Mouse (Mus musculus): ENCODE measurements around the gene Tmem74b. TPM values are rescaled to one million over a fixed set of nuclear protein-coding genes. Genes with fewer than 3 reads are reported as not detected.

Tmem74b gene
- polyA plus RNA-seq, 1 experiment from 2014 or later, result 0.55 TPM

DNA sequence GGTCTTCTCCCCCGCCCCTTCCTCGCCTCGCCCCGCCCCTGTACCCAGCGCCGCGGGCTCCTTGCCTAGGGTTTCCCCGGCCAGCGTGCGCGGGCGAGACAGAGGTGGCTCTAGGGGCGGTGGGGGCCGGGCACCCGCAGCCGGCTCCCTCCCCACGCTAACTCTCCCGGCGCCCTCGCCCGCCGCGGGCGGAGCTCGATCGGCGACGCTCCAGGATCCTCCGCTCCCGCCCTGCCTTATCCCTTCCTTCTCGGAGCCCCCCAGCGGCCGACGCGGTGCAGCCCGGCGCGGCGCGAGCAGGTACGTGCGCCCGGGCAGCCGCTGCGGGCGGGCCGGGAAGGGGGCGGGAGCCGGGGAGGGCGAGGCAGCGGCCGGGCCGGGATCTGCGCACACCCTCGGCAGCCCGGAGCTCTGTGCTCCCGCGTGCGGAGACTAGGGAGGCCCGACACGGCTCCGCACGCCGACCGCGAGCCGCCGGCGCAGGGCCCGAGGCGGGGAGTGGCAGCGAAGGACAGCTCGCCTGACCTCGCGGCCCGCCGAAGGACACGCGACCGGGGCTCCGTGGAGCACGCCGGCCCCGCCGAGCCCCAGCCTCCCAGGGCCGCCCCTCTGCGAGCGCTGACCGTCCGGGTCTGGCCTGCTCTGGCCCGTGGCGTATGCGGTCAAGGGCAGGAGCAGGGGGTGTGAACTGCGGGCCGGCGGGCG is 490 bp downstream of the Tmem74b start:
- Histone ChIP-seq H3K4me2 (replicated peaks; ENCODE audit: low read depth, low read length) (peak overlapping the region; percentile 100), H3K4me1 (ENCODE audit: control insufficient read depth, insufficient read depth, low read length) (no peaks in the 10 kb centered on the region), H3K9ac (ENCODE audit: low read depth, low read length) (peak overlapping the region; percentile 66), H3K27me3 (ENCODE audit: control insufficient read depth, insufficient read depth, low read length) (peaks cover 47% of the 10 kb centered on the region), H3K4me3 (ENCODE audit: low read length) (peak overlapping the region; percentile 62), H3K9me3 (ENCODE audit: control insufficient read depth, low read length) (no peaks in the 10 kb centered on the region), H3K27ac (ENCODE audit: low read depth, low read length) (no peak overlapping the region), H3K36me3 (ENCODE audit: control insufficient read depth, insufficient read depth, low read length) (no peaks in the 10 kb centered on the region)
- WGBS, result under 1% methylated on average over 75 of the region's 97 CpGs
- peak; percentile 86 for ATAC-seq (ENCODE audit: low FRiP score, low TSS enrichment)

DNA sequence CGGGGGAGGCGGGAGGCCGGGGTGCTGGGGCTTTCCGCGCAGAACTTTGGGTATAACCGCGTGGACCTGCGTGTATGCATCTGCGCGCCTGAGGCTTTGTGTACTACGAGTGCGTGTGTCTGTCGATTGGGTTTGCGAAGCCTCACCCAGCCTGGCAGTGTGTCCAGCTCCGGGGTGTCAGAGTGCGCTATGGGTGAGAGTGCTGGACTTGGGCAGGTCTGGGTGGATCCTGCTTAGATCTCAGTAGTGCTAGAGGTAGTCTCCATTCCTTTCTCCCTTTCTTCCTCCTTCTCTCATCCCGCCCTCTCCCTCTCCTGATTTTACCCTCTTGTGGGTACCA is 1.0 kb downstream of the Tmem74b start:
- no peaks in the 10 kb centered on the region for H3K9me3 ChIP-seq (ENCODE audit: control insufficient read depth, low read length)
- peak overlapping the region; percentile 66 for H3K9ac ChIP-seq (ENCODE audit: low read depth, low read length)
- H3K27me3 ChIP-seq (ENCODE audit: control insufficient read depth, insufficient read depth, low read length), result peaks cover 47% of the 10 kb centered on the region
- H3K36me3 ChIP-seq (ENCODE audit: control insufficient read depth, insufficient read depth, low read length), result no peaks in the 10 kb centered on the region
- H3K4me1 ChIP-seq (ENCODE audit: control insufficient read depth, insufficient read depth, low read length), result no peaks in the 10 kb centered on the region
- H3K4me2 ChIP-seq (replicated peaks; ENCODE audit: low read depth, low read length), result peak overlapping the region; percentile 100
- WGBS, result 2% methylated on average over 17 of the region's 17 CpGs
- peak; percentile 58 for ATAC-seq (ENCODE audit: low FRiP score, low TSS enrichment)
- peak overlapping the region; percentile 62 for H3K4me3 ChIP-seq (ENCODE audit: low read length)
- no peak overlapping the region for H3K27ac ChIP-seq (ENCODE audit: low read depth, low read length)

DNA sequence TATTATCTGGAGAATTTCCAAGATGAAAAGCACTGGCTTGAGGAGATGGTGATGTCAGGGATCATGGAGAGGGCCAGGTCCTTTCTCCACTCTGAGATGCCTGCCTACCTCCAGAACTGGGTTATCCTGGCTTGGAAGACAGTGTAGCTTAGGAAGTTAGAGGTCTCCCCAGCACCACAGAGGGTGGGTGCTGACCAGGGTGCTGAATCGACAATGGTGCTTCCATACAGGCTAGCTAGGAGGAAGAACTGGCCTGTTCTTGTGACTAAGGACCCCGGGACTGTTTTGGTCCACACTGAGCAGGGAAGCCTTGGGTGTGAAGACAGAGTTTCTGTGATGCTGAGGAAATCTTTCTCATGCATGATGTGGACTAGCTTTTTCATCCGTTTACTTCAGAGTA is 10.8 kb downstream of the Tmem74b start:
- Histone ChIP-seq H3K27me3 (ENCODE audit: control insufficient read depth, insufficient read depth, low read length) (no peaks in the 10 kb centered on the region), H3K27ac (ENCODE audit: low read depth, low read length) (no peak overlapping the region), H3K36me3 (ENCODE audit: control insufficient read depth, insufficient read depth, low read length) (peaks cover 11% of the 10 kb centered on the region), H3K4me3 (ENCODE audit: low read length) (no peak overlapping the region), H3K9ac (ENCODE audit: low read depth, low read length) (no peak overlapping the region), H3K9me3 (ENCODE audit: control insufficient read depth, low read length) (no peaks in the 10 kb centered on the region), H3K4me2 (replicated peaks; ENCODE audit: low read depth, low read length) (no peak overlapping the region), H3K4me1 (ENCODE audit: control insufficient read depth, insufficient read depth, low read length) (no peaks in the 10 kb centered on the region)
- ATAC-seq (ENCODE audit: low FRiP score, low TSS enrichment), result peak; percentile 59
- WGBS, result 36% methylated on average over 3 of the region's 3 CpGs

DNA sequence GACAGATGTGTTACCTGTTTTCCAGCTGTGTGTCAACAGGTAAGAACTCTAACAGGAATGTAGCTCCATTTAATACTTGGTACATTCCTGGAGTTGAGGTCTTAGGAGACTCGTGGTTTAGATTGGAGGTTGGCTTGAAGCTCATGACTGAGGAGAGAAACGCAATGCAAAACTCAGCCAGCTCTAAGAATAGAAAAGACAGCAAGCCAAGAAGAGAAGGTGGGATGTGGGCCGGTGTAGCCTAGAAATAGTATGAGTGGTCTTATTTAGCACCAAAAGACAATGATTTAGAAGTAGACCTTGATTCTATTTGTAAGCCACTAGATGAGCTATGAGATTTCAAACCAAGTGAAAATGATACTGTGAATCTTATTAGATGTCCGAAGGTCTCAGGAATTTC is 13.7 kb downstream of the Tmem74b start:
- no peaks in the 10 kb centered on the region for H3K27me3 ChIP-seq (ENCODE audit: control insufficient read depth, insufficient read depth, low read length)
- no peak overlapping the region for H3K4me2 ChIP-seq (replicated peaks; ENCODE audit: low read depth, low read length)
- WGBS, result 87% methylated on average over 4 of the region's 4 CpGs
- no peak overlapping the region for H3K9ac ChIP-seq (ENCODE audit: low read depth, low read length)
- H3K27ac ChIP-seq (ENCODE audit: low read depth, low read length), result no peak overlapping the region
- H3K9me3 ChIP-seq (ENCODE audit: control insufficient read depth, low read length), result no peaks in the 10 kb centered on the region
- no peaks in the 10 kb centered on the region for H3K4me1 ChIP-seq (ENCODE audit: control insufficient read depth, insufficient read depth, low read length)
- ATAC-seq (ENCODE audit: low FRiP score, low TSS enrichment), result no peak
- peaks cover 34% of the 10 kb centered on the region for H3K36me3 ChIP-seq (ENCODE audit: control insufficient read depth, insufficient read depth, low read length)
- no peak overlapping the region for H3K4me3 ChIP-seq (ENCODE audit: low read length)

DNA sequence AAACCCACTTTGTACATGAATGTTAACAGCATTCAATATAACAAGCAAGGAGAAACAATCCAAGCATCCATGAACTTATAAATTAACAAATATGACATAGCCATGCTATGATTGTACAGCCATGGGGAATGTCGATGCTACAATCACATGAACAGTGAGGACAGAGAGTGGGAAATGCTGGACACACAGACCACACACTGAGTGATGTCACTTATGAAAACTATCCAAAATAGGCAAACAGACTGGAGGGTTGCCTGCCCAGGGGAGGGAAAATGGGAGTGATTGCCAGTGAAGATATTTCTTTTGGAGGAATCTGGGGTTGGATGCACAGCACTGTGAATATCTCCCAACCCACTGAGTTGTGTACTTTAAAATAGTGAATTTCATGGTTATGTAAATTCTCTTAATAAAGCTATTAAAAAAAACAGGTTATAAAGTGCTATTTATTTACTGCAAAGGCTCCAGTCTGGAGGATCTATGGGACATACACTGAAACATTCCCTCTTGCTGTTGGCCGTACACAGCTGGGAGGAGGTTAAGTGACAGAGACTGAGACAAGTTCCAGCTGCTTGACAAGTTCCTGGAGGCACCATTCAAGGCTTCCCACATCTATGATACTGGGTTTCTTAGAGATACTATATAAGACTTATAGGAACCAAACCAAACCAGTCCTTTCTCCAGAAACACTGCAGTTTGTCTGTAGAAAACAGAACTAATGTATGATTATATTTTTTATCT is 14.7 kb downstream of the Tmem74b start:
- Histone ChIP-seq H3K27me3 (ENCODE audit: control insufficient read depth, insufficient read depth, low read length) (no peaks in the 10 kb centered on the region), H3K4me2 (replicated peaks; ENCODE audit: low read depth, low read length) (no peak overlapping the region), H3K27ac (ENCODE audit: low read depth, low read length) (no peak overlapping the region), H3K4me1 (ENCODE audit: control insufficient read depth, insufficient read depth, low read length) (no peaks in the 10 kb centered on the region), H3K9me3 (ENCODE audit: control insufficient read depth, low read length) (no peaks in the 10 kb centered on the region), H3K9ac (ENCODE audit: low read depth, low read length) (no peak overlapping the region), H3K36me3 (ENCODE audit: control insufficient read depth, insufficient read depth, low read length) (peaks cover 43% of the 10 kb centered on the region), H3K4me3 (ENCODE audit: low read length) (no peak overlapping the region)
- 75% methylated on average over 2 of the region's 2 CpGs for whole genome bisulfite sequencing
- ATAC-seq (ENCODE audit: low FRiP score, low TSS enrichment), result no peak

DNA sequence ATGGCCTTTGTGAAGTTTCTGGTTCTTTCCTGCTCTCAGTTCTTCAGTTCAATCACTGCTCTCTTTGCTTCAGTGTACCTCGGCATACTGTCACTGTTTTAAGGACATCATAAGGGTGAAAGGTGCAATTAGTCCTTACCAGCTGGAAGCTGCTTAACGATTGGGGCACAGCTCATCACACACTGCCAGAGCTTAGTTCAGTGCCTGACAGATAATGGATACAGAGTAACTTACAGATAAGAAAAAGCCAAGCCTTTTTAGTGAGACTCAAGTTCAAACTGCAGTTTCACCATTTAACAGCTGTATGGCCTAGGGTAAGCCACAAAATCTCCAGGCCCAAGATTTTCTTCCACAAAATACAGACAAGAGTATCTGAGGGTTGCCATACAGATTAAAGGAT is 22.3 kb downstream of the Tmem74b start:
- peaks cover 65% of the 10 kb centered on the region for H3K36me3 ChIP-seq (ENCODE audit: control insufficient read depth, insufficient read depth, low read length)
- ATAC-seq (ENCODE audit: low FRiP score, low TSS enrichment), result no peak
- no peak overlapping the region for H3K4me2 ChIP-seq (replicated peaks; ENCODE audit: low read depth, low read length)
- no peaks in the 10 kb centered on the region for H3K9me3 ChIP-seq (ENCODE audit: control insufficient read depth, low read length)
- H3K9ac ChIP-seq (ENCODE audit: low read depth, low read length), result no peak overlapping the region
- H3K27me3 ChIP-seq (ENCODE audit: control insufficient read depth, insufficient read depth, low read length), result no peaks in the 10 kb centered on the region
- H3K4me3 ChIP-seq (ENCODE audit: low read length), result no peak overlapping the region
- H3K27ac ChIP-seq (ENCODE audit: low read depth, low read length), result no peak overlapping the region
- no peaks in the 10 kb centered on the region for H3K4me1 ChIP-seq (ENCODE audit: control insufficient read depth, insufficient read depth, low read length)
- 88% methylated on average over 2 of the region's 2 CpGs for WGBS

DNA sequence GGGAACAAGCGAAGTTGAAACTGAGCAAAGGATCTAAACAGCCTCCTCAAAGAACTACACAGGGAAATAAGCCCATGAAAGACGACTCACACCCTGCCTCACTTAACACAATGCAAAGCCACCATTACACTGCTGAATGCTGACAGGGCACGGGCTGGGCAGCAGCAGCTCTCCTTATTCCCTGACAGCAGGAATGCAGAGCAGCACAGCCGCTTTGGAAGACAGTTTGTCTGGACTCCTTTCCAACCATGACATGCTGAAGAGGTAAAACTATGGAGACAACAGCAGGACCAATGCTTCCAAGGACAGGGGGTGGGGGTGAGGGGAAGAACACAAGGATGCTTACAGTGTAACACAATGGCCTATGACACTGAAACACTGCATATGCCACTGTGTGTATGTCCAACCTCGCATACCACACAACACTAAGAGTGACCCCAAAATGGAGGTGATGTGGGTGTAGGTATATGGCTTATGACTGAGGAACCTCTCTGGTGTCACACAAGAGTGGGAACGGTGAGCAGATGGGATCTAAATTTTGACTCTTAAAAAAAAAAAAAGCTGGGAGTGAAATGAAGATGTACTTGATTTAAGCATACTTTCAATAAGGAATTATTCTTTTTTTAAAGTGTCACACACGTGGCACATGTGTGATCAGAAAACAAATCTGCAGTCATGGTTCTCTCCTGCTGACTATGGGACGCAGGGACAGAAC is 31.5 kb downstream of the Tmem74b start:
- no peak for ATAC-seq (ENCODE audit: low FRiP score, low TSS enrichment)
- Histone ChIP-seq H3K9ac (ENCODE audit: low read depth, low read length) (no peak overlapping the region), H3K4me3 (ENCODE audit: low read length) (no peak overlapping the region), H3K4me2 (replicated peaks; ENCODE audit: low read depth, low read length) (no peak overlapping the region), H3K4me1 (ENCODE audit: control insufficient read depth, insufficient read depth, low read length) (no peaks in the 10 kb centered on the region), H3K9me3 (ENCODE audit: control insufficient read depth, low read length) (no peaks in the 10 kb centered on the region), H3K36me3 (ENCODE audit: control insufficient read depth, insufficient read depth, low read length) (peaks cover 48% of the 10 kb centered on the region), H3K27ac (ENCODE audit: low read depth, low read length) (no peak overlapping the region), H3K27me3 (ENCODE audit: control insufficient read depth, insufficient read depth, low read length) (no peaks in the 10 kb centered on the region)
- WGBS, result 86% methylated on average over 8 of the region's 8 CpGs

DNA sequence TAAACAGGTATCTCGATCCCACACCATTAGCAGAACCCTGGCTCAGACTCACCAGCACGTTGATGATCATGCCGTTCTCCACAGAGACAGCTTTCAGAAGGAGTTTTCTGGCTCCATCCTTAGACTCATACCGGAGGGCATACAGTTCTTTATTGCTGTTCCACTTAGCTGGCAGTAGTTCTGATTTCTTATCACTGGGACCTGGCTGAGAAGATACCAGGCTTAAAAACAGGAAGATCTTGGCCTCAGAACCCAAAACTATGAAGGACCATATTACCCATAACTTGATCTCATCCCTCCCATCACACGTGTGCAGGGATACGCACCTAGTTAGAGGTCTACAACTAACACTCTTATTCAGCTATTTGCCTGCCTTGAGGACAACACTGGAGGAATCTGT is 33.6 kb downstream of the Tmem74b start:
- peaks cover 6% of the 10 kb centered on the region; the same call in 1 of the 2 replicates for H3K4me1 ChIP-seq (ENCODE audit: control insufficient read depth, insufficient read depth, low read length)
- peaks cover 28% of the 10 kb centered on the region for H3K36me3 ChIP-seq (ENCODE audit: control insufficient read depth, insufficient read depth, low read length)
- no peak overlapping the region for H3K4me2 ChIP-seq (replicated peaks; ENCODE audit: low read depth, low read length)
- 90% methylated on average over 6 of the region's 6 CpGs for WGBS
- H3K9ac ChIP-seq (ENCODE audit: low read depth, low read length), result no peak overlapping the region
- no peaks in the 10 kb centered on the region for H3K9me3 ChIP-seq (ENCODE audit: control insufficient read depth, low read length)
- no peak for ATAC-seq (ENCODE audit: low FRiP score, low TSS enrichment)
- H3K27ac ChIP-seq (ENCODE audit: low read depth, low read length), result no peak overlapping the region
- H3K27me3 ChIP-seq (ENCODE audit: control insufficient read depth, insufficient read depth, low read length), result no peaks in the 10 kb centered on the region
- H3K4me3 ChIP-seq (ENCODE audit: low read length), result no peak overlapping the region

DNA sequence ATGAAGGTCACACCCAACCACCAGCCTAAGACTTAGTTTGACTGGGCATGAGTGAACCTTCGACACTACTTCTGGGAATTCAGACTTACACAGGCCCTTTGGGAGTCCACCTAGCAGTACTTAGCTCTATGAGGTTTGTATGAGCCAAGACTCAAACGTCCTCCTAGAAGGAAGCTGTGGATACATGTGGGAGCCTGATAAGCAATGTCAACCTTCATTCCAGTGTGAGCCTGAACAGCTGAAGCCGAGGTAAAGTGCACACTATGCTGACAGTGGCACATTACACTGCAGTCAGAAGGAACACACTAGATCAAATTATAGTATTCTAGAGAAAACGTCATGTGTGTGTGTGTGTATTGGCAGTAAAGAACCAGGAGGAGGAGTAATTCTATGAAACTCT is 36.7 kb downstream of the Tmem74b start:
- H3K4me1 ChIP-seq (ENCODE audit: control insufficient read depth, insufficient read depth, low read length), result peaks cover 10% of the 10 kb centered on the region; the same call in 1 of the 2 replicates
- H3K4me2 ChIP-seq (replicated peaks; ENCODE audit: low read depth, low read length), result no peak overlapping the region
- no peaks in the 10 kb centered on the region for H3K27me3 ChIP-seq (ENCODE audit: control insufficient read depth, insufficient read depth, low read length)
- no peak overlapping the region for H3K27ac ChIP-seq (ENCODE audit: low read depth, low read length)
- no peak overlapping the region for H3K4me3 ChIP-seq (ENCODE audit: low read length)
- H3K9ac ChIP-seq (ENCODE audit: low read depth, low read length), result no peak overlapping the region
- no peaks in the 10 kb centered on the region for H3K9me3 ChIP-seq (ENCODE audit: control insufficient read depth, low read length)
- peaks cover 17% of the 10 kb centered on the region for H3K36me3 ChIP-seq (ENCODE audit: control insufficient read depth, insufficient read depth, low read length)
- no peak for ATAC-seq (ENCODE audit: low FRiP score, low TSS enrichment)
- 83% methylated on average over 4 of the region's 4 CpGs for WGBS

Data from kidney, embryonic 14.5 days (tissue).